In genomic region chr15:68656722-68657121, GRCm38 (mm10) we compare ENCODE assay signal across 25 mouse cellular contexts.
A peak's percentile ranks its signal among the peaks of the same experiment; 100 is the strongest.
DNase-seq lines count a peak whose midpoint lies in the region; ATAC-seq and TF ChIP-seq lines count a peak whose summit lies in the region.
"Had no signal": no experiment of that assay in that cellular context is flagged by ENCODE, and none has a peak within 500 bp of the region (broad histone marks: within the 10 kb centered on the region; RNA-seq: fewer than 3 reads in every experiment).

No protein-coding gene starts in this region.

- H3K27me3 ChIP-seq in embryonic facial prominence, embryonic 14.5 days (replicated peaks; ENCODE audit: control insufficient read depth, insufficient read depth, low read length) = no peaks in the 10 kb centered on the region
- H3K27me3 ChIP-seq in embryonic facial prominence, embryonic 10.5 days (replicated peaks; ENCODE audit: low read depth, poor library complexity, severe bottlenecking) = no peaks in the 10 kb centered on the region
- H3K27me3 ChIP-seq in kidney, embryonic 15.5 days = no peaks in the 10 kb centered on the region
- no peaks in the 10 kb centered on the region for H3K27me3 ChIP-seq in limb, embryonic 14.5 days (ENCODE audit: control insufficient read depth, insufficient read depth, low read length)
- H3K27me3 ChIP-seq in limb, embryonic 10.5 days (ENCODE audit: low read depth, poor library complexity, severe bottlenecking) = no peaks in the 10 kb centered on the region
- H3K27me3 ChIP-seq: CH12.LX; embryonic facial prominence, embryonic 12.5 days; forebrain, embryonic 13.5 days; hindbrain, embryonic 12.5 days; hindbrain, embryonic 15.5 days; Patski had no signal

- H3K9me3 ChIP-seq in embryonic facial prominence, embryonic 14.5 days (ENCODE audit: control insufficient read depth, low read length) = no peaks in the 10 kb centered on the region
- no peaks in the 10 kb centered on the region for H3K9me3 ChIP-seq in embryonic facial prominence, embryonic 10.5 days
- no peaks in the 10 kb centered on the region for H3K9me3 ChIP-seq in kidney, embryonic 15.5 days (replicated peaks)
- H3K9me3 ChIP-seq in limb, embryonic 14.5 days (ENCODE audit: control insufficient read depth, low read length) = no peaks in the 10 kb centered on the region
- no peaks in the 10 kb centered on the region for H3K9me3 ChIP-seq in limb, embryonic 10.5 days (replicated peaks)
- H3K9me3 ChIP-seq: embryonic facial prominence, embryonic 12.5 days; forebrain, embryonic 13.5 days; hindbrain, embryonic 12.5 days; hindbrain, embryonic 15.5 days had no signal

- H3K27ac ChIP-seq in embryonic facial prominence, embryonic 14.5 days (replicated peaks; ENCODE audit: low read depth, low read length) = no peak overlapping the region
- H3K27ac ChIP-seq in embryonic facial prominence, embryonic 10.5 days (replicated peaks) = no peak overlapping the region
- no peak overlapping the region for H3K27ac ChIP-seq in kidney, embryonic 15.5 days
- no peak overlapping the region for H3K27ac ChIP-seq in limb, embryonic 14.5 days (replicated peaks; ENCODE audit: low read depth, low read length)
- H3K27ac ChIP-seq in limb, embryonic 10.5 days = no peak overlapping the region
- H3K27ac ChIP-seq: embryonic facial prominence, embryonic 12.5 days; forebrain, embryonic 13.5 days; gastrocnemius, adult 2 months; hindbrain, embryonic 12.5 days; hindbrain, embryonic 15.5 days had no signal

- peak; percentile 74 for DNase-seq in embryonic facial prominence, embryonic 14.5 days (ENCODE audit: low spot score)
- DNase-seq in embryonic facial prominence, embryonic 10.5 days (ENCODE audit: low spot score) = no peak
- no peak for DNase-seq in kidney, adult 11 months
- DNase-seq in limb, embryonic 14.5 days (ENCODE audit: low spot score) = peak; percentile 15
- no peak for DNase-seq in limb, embryonic 10.5 days (ENCODE audit: low spot score)
- peak; percentile 35 for DNase-seq in brain, embryonic 14.5 days (ENCODE audit: low read depth)
- DNase-seq: adrenal gland, postnatal 10 days; adrenal gland, postnatal 36 days; B cell, adult 2 months; cerebellum, adult 11 months; cerebellum, adult 2 months; forebrain, postnatal 0 days; gastrocnemius, adult 2 months; gastrocnemius, postnatal 14 days; heart, adult 11 months had no signal

- H3K4me2 ChIP-seq in embryonic facial prominence, embryonic 14.5 days (ENCODE audit: low read depth, low read length) = no peak overlapping the region
- no peak overlapping the region for H3K4me2 ChIP-seq in kidney, embryonic 15.5 days
- H3K4me2 ChIP-seq in limb, embryonic 14.5 days (replicated peaks; ENCODE audit: low read depth, low read length, severe bottlenecking) = no peak overlapping the region
- H3K4me2 ChIP-seq: embryonic facial prominence, embryonic 12.5 days; forebrain, embryonic 13.5 days; heart, embryonic 11.5 days; hindbrain, embryonic 12.5 days; hindbrain, embryonic 15.5 days had no signal

- 34% methylated on average over 6 of the region's 6 CpGs for WGBS in embryonic facial prominence, embryonic 14.5 days
- WGBS in embryonic facial prominence, embryonic 10.5 days = 70% methylated on average over 6 of the region's 6 CpGs
- WGBS in kidney, embryonic 15.5 days = 28% methylated on average over 6 of the region's 6 CpGs
- WGBS in limb, embryonic 14.5 days = 54% methylated on average over 6 of the region's 6 CpGs
- WGBS in limb, embryonic 10.5 days = 87% methylated on average over 6 of the region's 6 CpGs

- H3K36me3 ChIP-seq in embryonic facial prominence, embryonic 14.5 days (ENCODE audit: control insufficient read depth, insufficient read depth, low read length) = no peaks in the 10 kb centered on the region
- H3K36me3 ChIP-seq in embryonic facial prominence, embryonic 10.5 days (replicated peaks) = no peaks in the 10 kb centered on the region
- H3K36me3 ChIP-seq in kidney, embryonic 15.5 days = no peaks in the 10 kb centered on the region
- H3K36me3 ChIP-seq in limb, embryonic 14.5 days (ENCODE audit: control insufficient read depth, insufficient read depth, low read length) = no peaks in the 10 kb centered on the region
- no peaks in the 10 kb centered on the region for H3K36me3 ChIP-seq in limb, embryonic 10.5 days
- H3K36me3 ChIP-seq: embryonic facial prominence, embryonic 12.5 days; G1E; hindbrain, embryonic 12.5 days; hindbrain, embryonic 15.5 days had no signal

- no peak overlapping the region for H3K9ac ChIP-seq in embryonic facial prominence, embryonic 14.5 days (ENCODE audit: low read depth, low read length)
- no peak overlapping the region for H3K9ac ChIP-seq in kidney, embryonic 15.5 days
- H3K9ac ChIP-seq in limb, embryonic 14.5 days (ENCODE audit: low read depth, low read length, severe bottlenecking) = no peak overlapping the region
- H3K9ac ChIP-seq: embryonic facial prominence, embryonic 12.5 days; forebrain, embryonic 13.5 days; forebrain, postnatal 0 days; hindbrain, embryonic 12.5 days; hindbrain, embryonic 15.5 days had no signal

- TF ChIP-seq POLR2A in limb, embryonic 14.5 days (IDR thresholded peaks at IDR 0.05; ENCODE audit: borderline replicate concordance, extremely low read depth, insufficient read depth, insufficient read length) = no peak
- no peak for TF ChIP-seq POLR2A in brain, embryonic 14.5 days (IDR thresholded peaks at IDR 0.05; ENCODE audit: borderline replicate concordance, extremely low read depth, insufficient read depth, insufficient read length, poor library complexity, severe bottlenecking)

- no peak overlapping the region for H3K4me3 ChIP-seq in embryonic facial prominence, embryonic 14.5 days (ENCODE audit: low read depth, low read length)
- no peak overlapping the region for H3K4me3 ChIP-seq in embryonic facial prominence, embryonic 10.5 days
- no peak overlapping the region for H3K4me3 ChIP-seq in kidney, embryonic 15.5 days (replicated peaks)
- H3K4me3 ChIP-seq in limb, embryonic 14.5 days (replicated peaks; ENCODE audit: low read length) = no peak overlapping the region
- no peak overlapping the region for H3K4me3 ChIP-seq in limb, embryonic 10.5 days
- H3K4me3 ChIP-seq: embryonic facial prominence, embryonic 12.5 days; erythroblast, embryonic 14.5 days; forebrain, embryonic 13.5 days; gastrocnemius, adult 2 months; hindbrain, embryonic 12.5 days; hindbrain, embryonic 15.5 days had no signal

- peak; percentile 84; the same call in 1 of the 2 replicates for ATAC-seq in embryonic facial prominence, embryonic 14.5 days (ENCODE audit: low read depth)
- ATAC-seq in kidney, embryonic 15.5 days (replicated peaks; ENCODE audit: low FRiP score) = peak; percentile 77
- no peak for ATAC-seq in limb, embryonic 14.5 days (ENCODE audit: low FRiP score, low read depth)
- ATAC-seq: forebrain, embryonic 13.5 days; forebrain, postnatal 0 days; Patski had no signal

- no peaks in the 10 kb centered on the region for H3K4me1 ChIP-seq in embryonic facial prominence, embryonic 14.5 days (ENCODE audit: control insufficient read depth, insufficient read depth, low read length)
- H3K4me1 ChIP-seq in embryonic facial prominence, embryonic 10.5 days = no peaks in the 10 kb centered on the region
- H3K4me1 ChIP-seq in kidney, embryonic 15.5 days = no peaks in the 10 kb centered on the region
- H3K4me1 ChIP-seq in limb, embryonic 14.5 days (ENCODE audit: control insufficient read depth, insufficient read depth, low read length) = no peaks in the 10 kb centered on the region
- no peaks in the 10 kb centered on the region for H3K4me1 ChIP-seq in limb, embryonic 10.5 days
- H3K4me1 ChIP-seq: embryonic facial prominence, embryonic 12.5 days; forebrain, embryonic 13.5 days; hindbrain, embryonic 12.5 days; hindbrain, embryonic 15.5 days had no signal

- TF ChIP-seq CTCF in brain, embryonic 14.5 days (IDR thresholded peaks at IDR 0.05; ENCODE audit: borderline replicate concordance, extremely low read depth, insufficient read depth, insufficient read length) = no peak

Comparison
In these comparisons a context has a peak if more than half of its experiments do, and no peak if none do; other contexts are left out.
1. DNase-seq: peak in embryonic facial prominence, embryonic 14.5 days (single experiment), limb, embryonic 14.5 days (single experiment) and brain, embryonic 14.5 days (single experiment); none in embryonic facial prominence, embryonic 10.5 days (single experiment), kidney, adult 11 months (single experiment) and limb, embryonic 10.5 days (single experiment).